8 mouse cellular contexts compared by ENCODE assay signal in genomic region chr8:111537765-111538158, GRCm38 (mm10). TPM values are rescaled to one million over a fixed set of nuclear protein-coding genes. Genes with fewer than 3 reads are reported as not detected.
DNase-seq lines count a peak whose midpoint lies in the region; ATAC-seq and TF ChIP-seq lines count a peak whose summit lies in the region.

No protein-coding gene starts in this region.

- no peak for ATAC-seq in heart, embryonic 14.5 days (ENCODE audit: insufficient number of reproducible peaks, insufficient read depth, low FRiP score, low read depth)
- ATAC-seq in G1E (ENCODE audit: extremely low read depth, insufficient number of reproducible peaks, low FRiP score, poor library complexity, severe bottlenecking), result no peak
- ATAC-seq in forebrain, embryonic 16.5 days, result no peak; the same call in 1 of the 2 replicates
- ATAC-seq in frontal cortex, adult (ENCODE audit: low TSS enrichment), result no peak

- H3K27ac ChIP-seq in heart, embryonic 14.5 days (replicated peaks in 1 of 2; ENCODE audit: control insufficient read depth in 1 of 2, insufficient read depth in 1 of 2, low read depth in 2 of 2, low read length in 2 of 2), result peak overlapping the region; percentile 8 to 17; a peak in 2 of 4 replicates
- H3K27ac ChIP-seq in forebrain, embryonic 16.5 days (ENCODE audit: low read length), result peak overlapping the region; percentile 97
- peak overlapping the region; percentile 90 for H3K27ac ChIP-seq in macrophage

- H3K9me3 ChIP-seq in heart, embryonic 14.5 days (ENCODE audit: control insufficient read depth, low read length), result no peaks in the 10 kb centered on the region
- H3K9me3 ChIP-seq in G1E (replicated peaks), result no peaks in the 10 kb centered on the region
- H3K9me3 ChIP-seq in forebrain, embryonic 16.5 days (ENCODE audit: control insufficient read depth, low read length), result no peaks in the 10 kb centered on the region

- no peaks in the 10 kb centered on the region for H3K36me3 ChIP-seq in heart, embryonic 14.5 days (ENCODE audit: control insufficient read depth, insufficient read depth, low read length)
- H3K36me3 ChIP-seq in G1E (replicated peaks), result peaks cover 29% of the 10 kb centered on the region
- H3K36me3 ChIP-seq in forebrain, embryonic 16.5 days (ENCODE audit: control insufficient read depth, insufficient read depth), result no peaks in the 10 kb centered on the region
- no peaks in the 10 kb centered on the region for H3K36me3 ChIP-seq in macrophage (ENCODE audit: inconsistent target)

- no peak for DNase-seq in heart, postnatal 36 days
- DNase-seq in G1E (ENCODE audit: low spot score), result no peak
- no peak for DNase-seq in Muller cell, postnatal 12 days (ENCODE audit: inconsistent ontology term)
- no peak for DNase-seq in cerebellum, postnatal 25 days

- H3K27me3 ChIP-seq in heart, embryonic 14.5 days (ENCODE audit: control insufficient read depth, insufficient read depth, low read length), result no peaks in the 10 kb centered on the region
- H3K27me3 ChIP-seq in G1E (ENCODE audit: insufficient read depth, low read length), result no peaks in the 10 kb centered on the region
- no peaks in the 10 kb centered on the region for H3K27me3 ChIP-seq in forebrain, embryonic 16.5 days (replicated peaks; ENCODE audit: control insufficient read depth, insufficient read depth, low read length)

- 21% methylated on average over 8 of the region's 8 CpGs for WGBS in heart, embryonic 14.5 days
- 1% methylated on average over 8 of the region's 8 CpGs for WGBS in forebrain, embryonic 16.5 days
- WGBS in macrophage (ENCODE audit: missing documents), result 1% methylated on average over 8 of the region's 8 CpGs

- H3K4me2 ChIP-seq in heart, embryonic 14.5 days (ENCODE audit: low read length), result peak overlapping the region; percentile 88
- peak overlapping the region; percentile 85 for H3K4me2 ChIP-seq in forebrain, embryonic 16.5 days (ENCODE audit: low read length)

- peak overlapping the region; percentile 84 to 95 for H3K4me3 ChIP-seq in heart, embryonic 14.5 days (ENCODE audit: control insufficient read depth in 1 of 2, insufficient read depth in 1 of 2, low read depth in 1 of 2, low read length in 2 of 2)
- H3K4me3 ChIP-seq in G1E (ENCODE audit: low read depth, low read length) (peak overlapping the region; percentile 89), macrophage (ENCODE audit: inconsistent target) (peak overlapping the region; percentile 80)
- H3K4me3 ChIP-seq in forebrain, embryonic 16.5 days (replicated peaks; ENCODE audit: low read length), result peak overlapping the region; percentile 73

- intact Hi-C loops in heart, postnatal 36 days (cut with DNase I), result loop anchor here (2.0 to 5.0 kb wide), 3 partner anchors 13 to 195 kb away; no protein-coding TSS in a partner anchor

- peaks cover 10 to 36% of the 10 kb centered on the region in 2 experiments for H3K4me1 ChIP-seq in heart, embryonic 14.5 days (ENCODE audit: control insufficient read depth in 2 of 2, insufficient read depth in 2 of 2, low read length in 2 of 2)
- H3K4me1 ChIP-seq in G1E (ENCODE audit: insufficient read depth, low read depth, low read length), result peaks cover 45% of the 10 kb centered on the region
- H3K4me1 ChIP-seq in forebrain, embryonic 16.5 days (replicated peaks; ENCODE audit: control insufficient read depth, insufficient read depth, low read length), result peaks cover 35% of the 10 kb centered on the region

- TF ChIP-seq CTCF in G1E (IDR thresholded peaks at IDR 0.05; ENCODE audit: low read depth, low read length), result no peak

- H3K9ac ChIP-seq in heart, embryonic 14.5 days (ENCODE audit: low read length), result peak overlapping the region; percentile 82
- H3K9ac ChIP-seq in forebrain, embryonic 16.5 days (replicated peaks; ENCODE audit: low read depth, low read length), result peak overlapping the region; percentile 95

- peaks cover 58% of the 10 kb centered on the region for H3K79me2 ChIP-seq in macrophage (ENCODE audit: inconsistent target)

RNA-seq across cellular contexts. Expression of gene Znrf1, which starts 1.9 kb away (rescaled TPM):
- polyA plus RNA-seq in heart, embryonic 14.5 days (2014; fragmentation: Nextera tagmentation; extraction: Ambion mirVana), result 29.7 and 33.8 TPM in 2 replicates
- total RNA-seq in heart, postnatal 36 days (2021), result 10 to 100 TPM; 56.4 to 59.3 TPM
- total RNA-seq in G1E (2014; fragmentation: Nextera tagmentation) (47.6 and 48.8 TPM in 2 replicates), G1E (2017) (22.8 and 36.1 TPM in 2 replicates)
- polyA plus RNA-seq in G1E (2012) (62.8 and 65.5 TPM in 2 replicates), macrophage (2018) (22.5 to 63.8 TPM (median 46.7 TPM) in 3 replicates)
- polyA plus RNA-seq in forebrain, embryonic 16.5 days (2015; fragmentation: Nextera tagmentation; extraction: Ambion mirVana), result 66.0 and 70.3 TPM in 2 replicates
- 1,000 to 10,000 TPM in 7 of 26 experiments, 100 to 1,000 TPM in 19; 215 to 1,872 (median 460) TPM for total RNA-seq in macrophage (2018; cell fraction: chromatin; rRNA removed)
- 100 to 1,000 TPM in 2 of 26 experiments, 10 to 100 TPM in 24; 47.1 to 182 (median 64.5) TPM for total RNA-seq in macrophage (2018; cell fraction: cytosol; rRNA removed)
- 1,000 to 10,000 TPM in 3 of 26 experiments, 100 to 1,000 TPM in 23; 163 to 1,561 (median 343) TPM for total RNA-seq in macrophage (2018; cell fraction: nucleus; rRNA removed)

RNA-seq across cellular contexts. Expression of gene Wdr59, which starts 15.9 kb away (rescaled TPM):
- polyA plus RNA-seq in heart, embryonic 14.5 days (2014; fragmentation: Nextera tagmentation; extraction: Ambion mirVana), result 3.0 and 3.4 TPM in 2 replicates
- 1 to 10 TPM; 7.4 to 8.5 TPM for total RNA-seq in heart, postnatal 36 days (2021)
- total RNA-seq in G1E (2014; fragmentation: Nextera tagmentation), result 10.5 and 17.4 TPM in 2 replicates
- total RNA-seq in G1E (2017), result 5.9 and 6.7 TPM in 2 replicates
- polyA plus RNA-seq in G1E (2012), result 2.5 and 3.3 TPM in 2 replicates
- 8.3 and 9.4 TPM in 2 replicates for polyA plus RNA-seq in forebrain, embryonic 16.5 days (2015; fragmentation: Nextera tagmentation; extraction: Ambion mirVana)
- 100 to 1,000 TPM in 3 of 26 experiments, 10 to 100 TPM in 23; 16.8 to 212 (median 23.5) TPM for total RNA-seq in macrophage (2018; cell fraction: chromatin; rRNA removed)
- 10 to 100 TPM in 2 of 26 experiments, 1 to 10 TPM in 24; 4.2 to 21.6 (median 6.0) TPM for total RNA-seq in macrophage (2018; cell fraction: cytosol; rRNA removed)
- total RNA-seq in macrophage (2018; cell fraction: nucleus; rRNA removed), result 100 to 1,000 TPM in 2 of 26 experiments, 10 to 100 TPM in 23, 1 to 10 TPM in 1; 9.7 to 169 (median 17.6) TPM
- 4.6 to 5.8 TPM (median 5.3 TPM) in 3 replicates for polyA plus RNA-seq in macrophage (2018)

Comparison
In these comparisons a context has a peak if more than half of its experiments do, and no peak if none do; other contexts are left out.
1. H3K27ac ChIP-seq: peak in every context shown above with its lines; median percentile 97 in forebrain, embryonic 16.5 days; 90 in macrophage; 12 in heart, embryonic 14.5 days.